Mouse (Mus musculus) MEL (cell line): ENCODE results near the gene Tsfm. TPM values are rescaled to one million over a fixed set of nuclear protein-coding genes. Genes with fewer than 3 reads are reported as not detected.

Experiments used
- DNase-seq: peaks from one replicate; pipeline ENCODE4 v3.0.0; 2011; ENCODE audit warnings: low read depth, low spot score
- H3K27ac ChIP-seq: 2 replicates; pipeline ENCODE4 v1.5.1; 2012; ENCODE audit warnings: low read depth, mild to moderate bottlenecking, control low read depth, low read length, moderate library complexity; ENCODE audit not compliant: control insufficient read depth
- H3K27me3 ChIP-seq, 2 experiments: fragments of 150-350 bp in 1 of 2; sonication (generic) in 1 of 2; 2 replicates each; pipeline ENCODE4 v1.6.1; 2012; ENCODE audit warnings: low read length in 2 of 2, mild to moderate bottlenecking in 2 of 2, improper control_type of control experiment in 1 of 2, moderate library complexity in 1 of 2; ENCODE audit not compliant: insufficient read depth in 2 of 2, control insufficient read depth in 1 of 2
- H3K36me3 ChIP-seq, 2 experiments: 2 replicates each; pipeline ENCODE4 v1.6.1; 2012 to 2014; ENCODE audit warnings: low read length in 2 of 2, improper control_type of control experiment in 1 of 2, inconsistent platforms in 1 of 2, mild to moderate bottlenecking in 1 of 2; ENCODE audit not compliant: insufficient read depth in 2 of 2, control insufficient read depth in 1 of 2
- H3K4me1 ChIP-seq, 2 experiments: fragments of 150-350 bp in 1 of 2; sonication (generic) in 1 of 2; 2 replicates each; pipeline ENCODE4 v1.6.1; 2012; ENCODE audit warnings: low read length in 2 of 2, improper control_type of control experiment in 1 of 2, mild to moderate bottlenecking in 1 of 2; ENCODE audit not compliant: insufficient read depth in 2 of 2, control insufficient read depth in 1 of 2
- H3K4me3 ChIP-seq, 2 experiments: fragments of 150-350 bp in 1 of 2; sonication (generic) in 1 of 2; 2 replicates each; pipeline ENCODE4 v1.5.1; 2012; ENCODE audit warnings: low read depth in 2 of 2, low read length in 2 of 2, mild to moderate bottlenecking in 2 of 2, moderate library complexity in 2 of 2, control low read depth in 1 of 2, improper control_type of control experiment in 1 of 2; ENCODE audit not compliant: control insufficient read depth in 1 of 2, insufficient read depth in 1 of 2
- H3K79me2 ChIP-seq: 2 replicates; pipeline ENCODE4 v1.6.1; 2012; ENCODE audit warnings: mild to moderate bottlenecking, low read length, moderate library complexity; ENCODE audit not compliant: control insufficient read depth, poor library complexity, insufficient read depth
- H3K9ac ChIP-seq: 2 replicates; pipeline ENCODE4 v1.6.1; 2012; ENCODE audit warnings: low read depth, mild to moderate bottlenecking, control low read depth, low read length, moderate library complexity; ENCODE audit not compliant: control insufficient read depth, poor library complexity, severe bottlenecking
- H3K9me3 ChIP-seq: fragments of 150-350 bp; sonication (generic); replicated peaks from 2 replicates; pipeline ENCODE4 v1.6.1; 2012; ENCODE audit warnings: mild to moderate bottlenecking, low read length, improper control_type of control experiment, moderate library complexity; ENCODE audit not compliant: insufficient read depth
- CTCF ChIP-seq, 3 experiments: IDR thresholded peaks in 2 of 3; conservative IDR thresholded peaks in 1 of 3; 2 replicates each; pipeline ENCODE4 v1.5.1; 2011 to 2012; ENCODE audit warnings: low read length in 3 of 3, low read depth in 2 of 3, mild to moderate bottlenecking in 2 of 3, improper control_type of control experiment in 1 of 3, inconsistent platforms in 1 of 3, mixed read lengths in 1 of 3, moderate library complexity in 1 of 3; ENCODE audit not compliant: control insufficient read depth in 1 of 3, insufficient read depth in 1 of 3, poor library complexity in 1 of 3, severe bottlenecking in 1 of 3
- E2F4 ChIP-seq: IDR thresholded peaks from 2 replicates; pipeline ENCODE4 v1.6.1; 2011; ENCODE audit warnings: low read depth, low read length, improper control_type of control experiment, borderline replicate concordance
- ELF1 ChIP-seq: IDR thresholded peaks from 2 replicates; pipeline ENCODE4 v1.6.1; 2014; ENCODE audit warnings: low read depth, mild to moderate bottlenecking, inconsistent platforms, low read length, improper control_type of control experiment, moderate library complexity
- EP300 ChIP-seq, 2 experiments: IDR thresholded peaks; 2 replicates each; pipeline ENCODE4 v1.6.1; 2011; ENCODE audit warnings: improper control_type of control experiment in 2 of 2, low read length in 2 of 2, low read depth in 1 of 2, mild to moderate bottlenecking in 1 of 2
- ETS1 ChIP-seq: IDR thresholded peaks from 2 replicates; pipeline ENCODE4 v1.6.1; 2012; ENCODE audit warnings: low read depth, mild to moderate bottlenecking, inconsistent platforms, low read length, improper control_type of control experiment, moderate library complexity
- GABPA ChIP-seq: IDR thresholded peaks from 2 replicates; pipeline ENCODE4 v1.6.1; 2012; ENCODE audit warnings: low read depth, mild to moderate bottlenecking, inconsistent platforms, low read length, improper control_type of control experiment, moderate library complexity
- KAT2A ChIP-seq: conservative IDR thresholded peaks from 2 replicates; pipeline ENCODE4 v1.6.1; 2012; ENCODE audit warnings: low read depth, low read length, improper control_type of control experiment, inconsistent platforms
- MAFK ChIP-seq: IDR thresholded peaks from 2 replicates; pipeline ENCODE4 v1.6.1; 2011; ENCODE audit warnings: low read depth, mild to moderate bottlenecking, low read length, improper control_type of control experiment, borderline replicate concordance
- MAX ChIP-seq: IDR thresholded peaks from 2 replicates; pipeline ENCODE4 v1.6.1; 2011; ENCODE audit warnings: low read length, improper control_type of control experiment
- MAZ ChIP-seq: IDR thresholded peaks from 2 replicates; pipeline ENCODE4 v1.6.1; 2012; ENCODE audit warnings: low read depth, mild to moderate bottlenecking, inconsistent platforms, low read length, improper control_type of control experiment
- MEF2A ChIP-seq: IDR thresholded peaks from 2 replicates; pipeline ENCODE4 v1.6.1; 2014; ENCODE audit warnings: low read depth, mild to moderate bottlenecking, inconsistent platforms, low read length, improper control_type of control experiment; ENCODE audit not compliant: poor library complexity, insufficient replicate concordance, severe bottlenecking; ENCODE audit errors: extremely low read depth
- MXI1 ChIP-seq: IDR thresholded peaks from 2 replicates; pipeline ENCODE4 v1.6.1; 2011; ENCODE audit warnings: mild to moderate bottlenecking, low read depth, low read length, improper control_type of control experiment
- MYB ChIP-seq: IDR thresholded peaks from 2 replicates; pipeline ENCODE4 v1.6.1; 2011; ENCODE audit warnings: mild to moderate bottlenecking, low read depth, low read length, improper control_type of control experiment
- POLR2A ChIP-seq, 2 experiments: IDR thresholded peaks; 2 replicates each; pipeline ENCODE4 v1.6.1; 2011 to 2012; ENCODE audit warnings: low read length in 2 of 2, mild to moderate bottlenecking in 2 of 2, control low read depth in 1 of 2, improper control_type of control experiment in 1 of 2, low read depth in 1 of 2, moderate library complexity in 1 of 2; ENCODE audit not compliant: control insufficient read depth in 1 of 2, insufficient read depth in 1 of 2, poor library complexity in 1 of 2
- RAD21 ChIP-seq: IDR thresholded peaks from 2 replicates; pipeline ENCODE4 v1.6.1; 2011; ENCODE audit warnings: mild to moderate bottlenecking, low read depth, low read length, improper control_type of control experiment
- RCOR1 ChIP-seq: IDR thresholded peaks from 2 replicates; pipeline ENCODE4 v1.6.1; 2012; ENCODE audit warnings: low read depth, mild to moderate bottlenecking, inconsistent platforms, low read length, improper control_type of control experiment
- TCF12 ChIP-seq: IDR thresholded peaks from 2 replicates; pipeline ENCODE4 v1.6.1; 2014; ENCODE audit warnings: low read depth, mild to moderate bottlenecking, inconsistent platforms, low read length, improper control_type of control experiment, moderate library complexity
- UBTF ChIP-seq: IDR thresholded peaks from 2 replicates; pipeline ENCODE4 v1.6.1; 2012; ENCODE audit warnings: low read depth, mild to moderate bottlenecking, inconsistent platforms, low read length, improper control_type of control experiment, moderate library complexity, borderline replicate concordance; ENCODE audit not compliant: insufficient read depth
- USF2 ChIP-seq, 2 experiments: IDR thresholded peaks; 2 replicates each; pipeline ENCODE4 v1.6.1; 2011 to 2012; ENCODE audit warnings: improper control_type of control experiment in 2 of 2, low read length in 2 of 2, borderline replicate concordance in 1 of 2, inconsistent platforms in 1 of 2, low read depth in 1 of 2, mild to moderate bottlenecking in 1 of 2; ENCODE audit not compliant: insufficient read depth in 1 of 2
- ZC3H11A ChIP-seq: IDR thresholded peaks from 2 replicates; pipeline ENCODE4 v1.6.1; 2012; ENCODE audit warnings: low read depth, mild to moderate bottlenecking, inconsistent platforms, low read length, improper control_type of control experiment
- ZMIZ1 ChIP-seq: IDR thresholded peaks from 2 replicates; pipeline ENCODE4 v1.6.1; 2012; ENCODE audit warnings: low read depth, mild to moderate bottlenecking, inconsistent platforms, low read length, improper control_type of control experiment, moderate library complexity
- polyA plus RNA-seq, 2 experiments: library from polyadenylated mRNA; stranded (reverse) in 1 of 2; unstranded in 1 of 2; fragments of >175 nt in 1 of 2; fragments of >200 nt in 1 of 2; gene quantifications; 2 replicates each; pipeline versions ENCODE4 v1.2.1 to v1.2.4; 2012; ENCODE audit warnings: low replicate concordance in 2 of 2, low read depth in 1 of 2; ENCODE audit not compliant: insufficient read length in 2 of 2, insufficient read depth in 1 of 2, missing spikeins in 1 of 2
- total RNA-seq: library from RNA; depleted of rRNA; stranded (reverse); fragments of 300-350 nt; gene quantifications from 2 replicates; pipeline ENCODE4 v1.2.3, GENCODE M21; 2012

Gene Tsfm
- total and polyA plus RNA-seq, 3 experiments: 84.7 to 90.0 TPM; not detected in 1

DNA sequence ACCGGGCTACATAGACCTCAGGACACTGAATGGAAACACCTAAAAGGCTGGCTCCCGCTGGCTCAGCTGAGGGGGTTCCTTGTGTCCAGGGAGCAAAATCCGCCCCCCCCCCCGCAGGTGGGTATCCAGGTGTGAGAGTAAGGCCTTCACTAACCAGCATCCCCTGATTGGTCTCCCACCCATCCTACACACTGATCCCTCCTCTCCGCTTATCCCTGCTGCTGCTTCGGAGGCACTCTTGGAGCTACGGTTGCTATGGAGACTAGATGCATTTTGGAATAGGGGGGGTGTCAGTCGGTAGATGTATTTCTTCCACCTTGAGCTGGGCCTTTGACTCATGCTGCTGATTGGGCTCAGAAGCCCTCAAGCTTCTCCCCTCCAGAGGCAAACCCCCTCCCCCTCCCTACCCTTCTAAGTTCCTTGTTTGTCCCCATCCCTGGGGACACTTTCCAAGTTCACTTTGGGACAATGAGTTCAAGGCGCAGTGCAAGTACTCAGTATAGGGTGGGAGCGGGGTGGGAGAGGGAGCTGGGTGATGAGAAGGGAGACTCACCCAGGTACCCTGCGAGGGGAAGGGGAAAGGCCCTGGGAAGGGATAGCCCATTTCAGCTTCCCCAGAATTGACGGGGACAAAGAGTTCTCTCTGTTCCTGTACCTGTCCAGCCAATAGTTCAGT is 47.5 kb upstream of the Tsfm start:
- Histone ChIP-seq H3K4me3 (no peak overlapping the region), H3K27me3 (no peaks in the 10 kb centered on the region), H3K79me2 (no peaks in the 10 kb centered on the region), H3K36me3 (no peaks in the 10 kb centered on the region), H3K9me3 (no peaks in the 10 kb centered on the region), H3K9ac (no peak overlapping the region), H3K4me1 (no peaks in the 10 kb centered on the region), H3K27ac (no peak overlapping the region)
- TF ChIP-seq ZC3H11A: no peak
- TF ChIP-seq MAFK: no peak
- no peak for TF ChIP-seq MYB
- no peak for TF ChIP-seq ETS1
- TF ChIP-seq CTCF (IDR thresholded peaks at IDR 0.05 in 2 of 3, conservative IDR thresholded peaks at IDR 0.05 in 1 of 3; ENCODE audit: control insufficient read depth in 1 of 3, insufficient read depth in 1 of 3, low read depth in 2 of 3, low read length in 3 of 3, poor library complexity in 1 of 3, severe bottlenecking in 1 of 3): no peak
- no peak for TF ChIP-seq GABPA
- TF ChIP-seq ELF1: no peak
- no peak for TF ChIP-seq TCF12
- TF ChIP-seq UBTF: no peak
- no peak for TF ChIP-seq RAD21
- no peak for TF ChIP-seq EP300 (IDR thresholded peaks at IDR 0.05; ENCODE audit: low read depth in 1 of 2, low read length in 2 of 2)
- TF ChIP-seq RCOR1: no peak
- no peak for TF ChIP-seq POLR2A (IDR thresholded peaks at IDR 0.05; ENCODE audit: control insufficient read depth in 1 of 2, insufficient read depth in 1 of 2, low read depth in 1 of 2, low read length in 2 of 2, poor library complexity in 1 of 2)
- no peak for TF ChIP-seq MEF2A
- no peak for TF ChIP-seq ZMIZ1
- no peak for TF ChIP-seq MAX
- TF ChIP-seq E2F4: no peak
- TF ChIP-seq MXI1: no peak
- DNase-seq: no peak

DNA sequence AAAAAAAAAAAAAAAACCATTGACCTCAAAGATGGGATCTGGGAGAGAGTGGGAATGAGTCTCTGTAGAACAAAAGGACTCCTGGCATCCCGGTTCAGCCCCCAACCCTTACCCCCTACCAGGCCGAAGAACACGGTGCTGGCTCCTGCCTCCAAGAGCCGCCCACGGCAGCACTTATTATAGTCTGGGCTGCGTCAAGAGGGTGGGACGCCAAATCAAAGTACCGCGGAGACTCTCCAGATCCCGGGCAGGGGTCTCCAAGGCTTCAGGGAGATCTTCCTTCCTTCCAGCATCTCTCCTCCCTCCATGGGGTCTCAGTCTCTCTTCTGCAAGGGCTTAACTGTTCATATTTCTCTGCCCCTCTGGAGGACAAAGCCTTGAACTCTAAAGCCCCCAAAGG is 46.9 kb upstream of the Tsfm start:
- Histone ChIP-seq H3K27me3 (no peaks in the 10 kb centered on the region), H3K4me3 (no peak overlapping the region), H3K36me3 (no peaks in the 10 kb centered on the region), H3K9ac (no peak overlapping the region), H3K79me2 (no peaks in the 10 kb centered on the region), H3K4me1 (no peaks in the 10 kb centered on the region), H3K27ac (no peak overlapping the region), H3K9me3 (no peaks in the 10 kb centered on the region)
- TF ChIP-seq KAT2A (no peak), USF2 (IDR thresholded peaks at IDR 0.05; ENCODE audit: borderline replicate concordance in 1 of 2, insufficient read depth in 1 of 2, low read depth in 1 of 2, low read length in 2 of 2) (no peak), MAZ (no peak), ZC3H11A (no peak)
- DNase-seq: no peak
